Mouse (Mus musculus) ES-Bruce4 (cell line): ENCODE measurements around the gene Sfrp2.

Experiments used
- CTCF ChIP-seq: IDR thresholded peaks from one replicate; pipeline ENCODE4 v1.8.1; 2011; ENCODE audit warnings: low read depth, low read length
- EP300 ChIP-seq: IDR thresholded peaks from 2 replicates; pipeline ENCODE4 v1.6.1; 2011; ENCODE audit warnings: low read depth, low read length; ENCODE audit not compliant: insufficient read depth
- POLR2A ChIP-seq: IDR thresholded peaks from one replicate; pipeline ENCODE4 v1.8.1; 2011; ENCODE audit warnings: low read length; ENCODE audit not compliant: insufficient read depth

- TF ChIP-seq POLR2A (no peak), CTCF (no peak), EP300 (no peak)
Observed at GRCm38 (mm10) chr3:83812863-83813262, 46.7 kb downstream of the Sfrp2 start.
